Mouse (Mus musculus) heart, postnatal 14 days (tissue): ENCODE results near the gene Fcrl6. TPM values are rescaled to one million over a fixed set of nuclear protein-coding genes. Genes with fewer than 3 reads are reported as not detected.

ENCODE experiments used
- DNase-seq, 2 experiments: peaks; one replicate each; pipeline ENCODE4 v3.0.0; 2021 to 2022
- intact Hi-C: fragments of 180-260 bp; cut with DNase I; formaldehyde crosslinking; loops from one replicate; pipeline ENCODE4 v1.15.1; 2025
- total RNA-seq, 2 experiments: library from RNA; stranded (reverse); gene quantifications; 2 replicates each; pipeline ENCODE4 v1.2.3; 2021

The Fcrl6 gene
- total RNA-seq, 2 experiments from 2014 or later: not detected

DNA sequence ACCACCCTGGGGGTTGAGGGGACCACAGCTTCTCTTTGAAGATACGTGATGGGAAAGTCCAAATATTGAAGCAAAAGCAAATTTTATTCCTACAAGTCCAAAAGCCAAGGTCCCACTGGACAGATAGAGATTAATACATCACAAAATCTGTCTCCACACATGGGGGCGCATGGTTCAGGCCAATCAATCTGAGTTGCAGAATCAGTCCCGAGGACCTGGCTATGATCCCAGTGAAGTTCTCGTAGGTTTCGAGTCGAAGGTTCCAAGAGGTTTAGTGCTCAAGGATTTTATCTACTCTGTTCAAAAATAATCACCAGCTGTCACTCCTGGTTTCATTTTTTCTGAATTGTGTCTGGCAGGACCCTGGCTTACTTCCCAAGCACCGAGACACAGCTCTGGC, 51.3 kb downstream of the Fcrl6 start:
- intact Hi-C loops: no loop called here
- DNase-seq: no peak

DNA sequence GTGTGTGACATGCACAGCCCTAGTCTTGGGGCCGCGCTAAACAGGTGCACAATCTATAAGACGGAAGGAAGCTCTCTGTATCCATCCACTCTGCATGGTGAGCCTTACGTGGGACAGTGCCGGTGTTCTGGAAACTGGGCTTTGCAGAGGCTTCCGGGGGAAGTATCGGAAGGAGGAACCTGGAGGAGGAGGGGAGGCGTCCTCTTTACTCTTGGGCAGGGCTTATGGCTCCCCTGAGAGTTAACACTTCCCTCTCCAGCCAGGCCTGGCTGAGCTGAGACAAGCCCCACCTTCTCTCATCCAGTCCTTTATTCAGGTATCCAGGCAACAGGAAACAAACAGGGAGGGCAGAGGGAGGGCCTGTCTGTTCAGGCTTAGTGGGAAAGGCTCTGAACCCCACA, 51.8 kb downstream of the Fcrl6 start:
- DNase-seq: peak; percentile 56 to 58
- intact Hi-C loops: no loop called here

DNA sequence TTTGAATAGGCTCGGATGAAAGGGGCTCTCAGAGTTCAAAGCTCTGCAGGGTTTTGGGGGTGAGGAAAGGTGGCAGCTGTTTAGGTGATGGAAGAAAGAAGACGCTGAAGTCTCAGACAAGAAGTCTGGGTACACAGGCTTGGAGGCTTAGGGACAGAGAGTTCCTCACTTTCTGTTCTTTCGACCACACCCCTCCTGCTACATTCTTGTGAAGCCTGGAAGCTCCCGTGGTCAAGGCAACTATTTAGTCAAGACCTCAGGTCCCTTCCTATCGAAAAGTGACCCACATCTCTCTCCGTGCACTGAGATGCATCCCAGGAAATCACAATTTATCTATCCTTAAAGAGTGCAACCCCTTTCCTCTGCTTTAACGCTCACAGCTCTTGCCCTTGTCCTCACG, 52.6 kb downstream of the Fcrl6 start:
- DNase-seq: no peak
- intact Hi-C loops: no loop called here

GRCm38 (mm10) chr1:172549314-172549713, 53.0 kb downstream of the Fcrl6 start:
- DNase-seq: no peak
- intact Hi-C loops: no loop called here

GRCm38 (mm10) chr1:172548501-172548900, 53.9 kb downstream of the Fcrl6 start:
- intact Hi-C loops: no loop called here
- no peak for DNase-seq

Other genes with a start within 250 kb of the Fcrl6 start
- 1 to 10 TPM; 6.4 to 7.1 TPM for gene Pigm, start 226.0 kb downstream of the Fcrl6 start, total RNA-seq
- gene Slamf9, start 127.2 kb downstream of the Fcrl6 start, total RNA-seq: 1 to 10 TPM in 1 of 2 experiments, under 1 TPM in 1; 0.98 to 1.1 TPM
- under 1 TPM; 0.49 to 0.76 TPM for gene Igsf9, start 120.8 kb downstream of the Fcrl6 start, total RNA-seq
- gene Tagln2, start 102.5 kb downstream of the Fcrl6 start, total RNA-seq: 100 to 1,000 TPM; 110 to 117 TPM
- gene Cfap45, start 81.8 kb downstream of the Fcrl6 start, total RNA-seq: 1 to 10 TPM in 1 of 2 experiments, under 1 TPM in 1; 0.63 to 2.0 TPM
- gene Vsig8, start 46.6 kb downstream of the Fcrl6 start, total RNA-seq: under 1 TPM in 1 of 2 experiments, not detected in 1; 0.15 TPM
- gene Slamf8, start 12.0 kb downstream of the Fcrl6 start, total RNA-seq: under 1 TPM in 1 of 2 experiments, not detected in 1; 0.17 TPM
- 1 to 10 TPM; 7.4 to 9.3 TPM for gene Dusp23, start 30.4 kb upstream of the Fcrl6 start, total RNA-seq
- not detected for gene Crp, start 95.5 kb upstream of the Fcrl6 start, total RNA-seq